Mouse (Mus musculus): ENCODE results near the gene Anapc15-ps.
"Not testable (repeated sequence)": the region's sequence is repeated elsewhere in the genome, so short reads cannot be mapped to it uniquely, and the experiment has no call there.

Anapc15-ps gene

DNA sequence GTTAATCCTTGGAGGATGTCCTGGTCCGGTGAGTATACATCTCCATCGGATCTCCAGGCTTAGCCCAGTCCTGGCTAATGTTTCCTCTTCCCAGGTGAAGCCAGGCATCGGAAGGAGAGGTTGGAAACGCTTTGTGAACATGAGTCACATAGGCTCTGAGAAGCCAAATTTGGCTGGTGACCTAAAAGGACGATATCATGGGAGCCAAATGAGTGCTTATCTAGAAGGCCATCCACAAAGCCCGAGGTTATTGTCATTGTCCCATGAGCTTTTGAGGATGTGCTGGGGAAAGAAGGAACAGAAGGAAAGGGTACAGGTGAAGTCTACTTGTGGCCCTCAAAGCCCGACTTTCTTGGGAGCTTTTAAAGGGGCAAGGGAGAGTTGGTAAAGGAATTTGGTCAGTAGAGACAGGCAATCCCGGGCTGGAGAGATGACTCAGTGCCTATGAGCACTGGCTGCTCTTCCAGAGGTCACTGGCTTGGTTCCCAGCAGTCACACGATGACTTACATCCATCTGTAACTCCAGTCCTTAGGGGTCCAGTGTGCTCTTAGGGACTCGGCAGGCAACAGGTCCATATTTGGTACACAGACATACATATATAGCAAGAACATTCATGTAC lies 42.4 kb downstream of the Anapc15-ps start:
- no peak for DNase-seq (ENCODE audit: low read depth, low spot score)

DNA sequence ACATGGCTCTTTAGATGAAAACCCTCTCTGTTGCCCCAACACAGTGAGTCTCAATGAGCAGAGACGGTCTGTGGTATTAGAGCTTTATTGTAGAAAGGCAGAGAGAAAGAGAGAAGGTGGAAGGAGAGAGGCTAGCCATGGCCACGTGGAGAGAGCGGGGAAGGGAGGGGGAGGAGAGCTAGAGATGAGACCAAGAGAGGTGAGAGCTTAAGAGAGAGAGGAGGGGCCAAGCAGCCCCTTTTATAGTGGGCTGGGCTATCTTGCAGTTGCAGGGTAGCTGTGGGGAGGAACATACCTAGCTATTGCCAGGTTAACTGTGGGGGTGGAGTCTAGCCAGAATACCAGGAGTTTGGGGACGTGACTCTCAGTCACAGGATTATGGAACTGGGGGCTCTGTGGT lies 43.1 kb downstream of the Anapc15-ps start:
- DNase-seq (ENCODE audit: low read depth, low spot score) = not testable (repeated sequence)

DNA sequence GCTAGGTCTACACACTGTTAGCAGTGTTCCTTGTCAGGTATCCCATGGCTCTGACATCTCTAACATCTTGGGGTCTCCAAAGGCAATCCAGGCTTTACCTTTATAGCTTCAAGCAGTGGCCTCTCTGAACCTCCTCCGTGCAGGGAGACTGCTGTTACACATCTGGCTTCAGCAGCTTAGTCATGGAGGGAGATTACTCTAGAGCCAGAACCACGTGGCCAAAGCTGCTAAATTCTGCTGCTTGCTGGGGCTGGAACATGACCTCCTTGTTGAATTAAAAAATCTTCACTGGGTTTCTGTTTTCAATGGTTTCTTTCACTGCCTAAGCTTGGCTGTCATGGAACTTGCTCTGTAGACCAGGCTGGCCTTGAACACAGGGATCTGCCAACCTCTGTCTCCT lies 44.9 kb downstream of the Anapc15-ps start:
- no peak for DNase-seq (ENCODE audit: low read depth, low spot score)

DNA sequence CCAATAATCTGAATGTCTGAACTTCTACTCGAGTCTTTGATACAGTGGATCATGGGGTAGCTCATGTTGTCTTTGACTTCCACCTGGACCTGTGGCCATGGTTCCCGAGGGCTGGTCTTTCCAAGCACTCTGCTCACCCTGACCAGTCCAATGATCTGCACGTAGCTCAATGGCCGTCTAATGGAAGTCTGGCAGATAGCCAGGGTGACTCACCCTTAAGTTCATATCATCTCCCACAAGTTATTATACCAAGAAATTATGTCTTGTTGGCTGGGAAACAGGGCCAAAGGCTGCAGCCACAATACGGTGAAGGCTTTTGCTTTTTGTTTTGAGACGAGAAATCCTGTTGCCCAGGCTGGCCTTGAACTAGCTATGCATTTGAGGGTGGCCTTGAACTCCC lies 45.9 kb downstream of the Anapc15-ps start:
- no peak for DNase-seq (ENCODE audit: low read depth, low spot score)

DNA sequence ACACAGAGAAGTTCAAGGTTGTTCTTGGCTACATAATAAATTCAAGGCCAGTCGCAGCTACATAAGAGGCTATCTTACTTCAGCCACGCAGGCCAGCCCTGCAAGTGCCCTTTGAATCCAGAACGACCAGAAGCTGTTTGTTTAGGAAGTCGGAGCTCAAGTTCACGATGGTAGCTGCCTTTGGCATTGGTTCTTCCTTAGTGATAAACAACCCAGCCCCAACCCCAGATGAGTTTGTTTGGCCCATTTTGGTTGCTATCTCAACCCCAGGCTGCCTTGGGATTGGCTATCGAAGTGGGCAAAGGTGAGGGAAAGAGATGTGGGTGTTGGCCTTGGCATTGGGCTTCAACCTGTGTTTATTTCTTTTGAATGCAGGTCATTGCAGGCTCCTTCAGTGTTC lies 48.0 kb downstream of the Anapc15-ps start:
- no peak for DNase-seq (ENCODE audit: low read depth, low spot score)

DNA sequence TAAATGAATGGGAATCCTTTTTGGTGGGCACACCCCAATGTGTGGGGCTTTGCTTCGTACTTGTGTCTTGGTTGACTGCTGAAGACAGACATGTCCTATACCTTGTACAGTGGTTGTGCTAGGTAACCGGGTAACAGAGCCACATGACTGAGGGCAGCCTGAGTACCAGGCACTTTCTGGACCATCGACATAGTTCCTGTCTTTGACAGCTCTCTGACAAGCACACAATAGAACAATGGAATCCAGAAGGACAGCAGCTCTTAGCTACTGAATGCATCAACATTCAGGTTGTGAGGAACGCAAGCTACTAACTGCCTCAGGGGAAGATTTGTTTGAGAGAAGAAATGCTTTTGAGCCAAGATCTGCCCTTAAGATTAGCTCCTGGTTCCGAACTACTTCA lies 49.2 kb downstream of the Anapc15-ps start:
- DNase-seq (ENCODE audit: low read depth, low spot score) = no peak

DNA sequence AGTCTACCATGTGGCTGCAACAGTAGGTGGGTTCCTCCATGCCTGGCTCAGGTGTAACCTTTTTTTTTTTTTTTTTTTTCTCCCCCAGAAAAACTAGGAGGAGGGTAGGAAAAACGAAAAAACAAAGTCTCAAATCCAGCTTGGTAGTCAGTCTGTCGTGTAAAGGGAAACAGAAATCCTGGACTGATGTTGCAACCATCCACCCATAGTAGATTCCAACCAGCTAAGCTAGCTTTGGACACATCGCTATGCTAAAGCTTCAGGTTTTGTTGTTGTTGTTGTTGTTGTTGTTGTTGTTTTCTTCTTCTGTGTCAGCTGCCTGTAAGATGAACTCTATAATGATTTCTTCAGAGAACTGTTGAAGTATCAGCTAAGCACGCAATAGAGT lies 49.7 kb downstream of the Anapc15-ps start:
- no peak for DNase-seq (ENCODE audit: low read depth, low spot score)
